Mouse (Mus musculus) neural tube, embryonic 13.5 days (tissue): Measurements from ENCODE around the gene Map3k15. TPM values are rescaled to one million over a fixed set of nuclear protein-coding genes. Genes with fewer than 3 reads are reported as not detected.

Experiments
- polyA plus RNA-seq: library from polyadenylated mRNA; unstranded; fragments of >200 nt; fragmentation: Nextera tagmentation; extraction: Ambion mirVana; gene quantifications from 2 replicates; pipeline ENCODE4 v1.2.1, GENCODE M21; 2015

Map3k15 gene
- polyA plus RNA-seq, 1 experiment from 2014 or later, result 0.17 TPM

Other genes starting within 250 kb of the Map3k15 start
- 120 and 127 TPM in 2 replicates for gene Pdha1, start 150.0 kb downstream of the Map3k15 start, polyA plus RNA-seq